Mouse (Mus musculus): Measurements from ENCODE around the gene Rfx4.

Rfx4 gene

GRCm38 (mm10) chr10:84811913-84812295 is 56.0 kb downstream of the Rfx4 start:
- DNase-seq (ENCODE audit: low spot score), result no peak

GRCm38 (mm10) chr10:84815676-84816436 is 60.0 kb downstream of the Rfx4 start:
- no peak for DNase-seq (ENCODE audit: low spot score)

- no peak for DNase-seq (ENCODE audit: low spot score)
Observed at GRCm38 (mm10) chr10:84817086-84817869, 61.4 kb downstream of the Rfx4 start.

GRCm38 (mm10) chr10:84819669-84820068 is 63.8 kb downstream of the Rfx4 start:
- DNase-seq (ENCODE audit: low spot score), result no peak

GRCm38 (mm10) chr10:84820230-84820629 is 64.4 kb downstream of the Rfx4 start:
- no peak for DNase-seq (ENCODE audit: low spot score)

- DNase-seq (ENCODE audit: low spot score), result peak; percentile 60
Observed at GRCm38 (mm10) chr10:84822741-84823151, 66.9 kb downstream of the Rfx4 start.

GRCm38 (mm10) chr10:84823621-84824020 is 67.8 kb downstream of the Rfx4 start:
- DNase-seq (ENCODE audit: low spot score), result no peak

GRCm38 (mm10) chr10:84829009-84829408 is 73.1 kb downstream of the Rfx4 start:
- DNase-seq (ENCODE audit: low spot score), result no peak

GRCm38 (mm10) chr10:84835596-84835995 is 79.7 kb downstream of the Rfx4 start:
- no peak for DNase-seq (ENCODE audit: low spot score)

GRCm38 (mm10) chr10:84836104-84836503 is 80.2 kb downstream of the Rfx4 start:
- peak; percentile 57 for DNase-seq (ENCODE audit: low spot score)

GRCm38 (mm10) chr10:84837355-84837754 is 81.5 kb downstream of the Rfx4 start:
- DNase-seq (ENCODE audit: low spot score), result no peak

GRCm38 (mm10) chr10:84838850-84839473 is 83.1 kb downstream of the Rfx4 start:
- DNase-seq (ENCODE audit: low spot score), result no peak

- no peak for DNase-seq (ENCODE audit: low spot score)
Observed at GRCm38 (mm10) chr10:84846638-84847037, 90.8 kb downstream of the Rfx4 start.

GRCm38 (mm10) chr10:84851981-84852979 is 96.4 kb downstream of the Rfx4 start:
- peak; percentile 40 for DNase-seq (ENCODE audit: low spot score)

GRCm38 (mm10) chr10:84854059-84854458 is 98.2 kb downstream of the Rfx4 start:
- no peak for DNase-seq (ENCODE audit: low spot score)

GRCm38 (mm10) chr10:84855466-84855865 is 99.6 kb downstream of the Rfx4 start:
- DNase-seq (ENCODE audit: low spot score), result no peak

GRCm38 (mm10) chr10:84858371-84858770 is 102.5 kb downstream of the Rfx4 start:
- no peak for DNase-seq (ENCODE audit: low spot score)

- peak; percentile 41 for DNase-seq (ENCODE audit: low spot score)
Observed at GRCm38 (mm10) chr10:84858806-84859496, 103.1 kb downstream of the Rfx4 start.

GRCm38 (mm10) chr10:84859556-84860380 is 103.9 kb downstream of the Rfx4 start:
- peak; percentile 41 for DNase-seq (ENCODE audit: low spot score)

GRCm38 (mm10) chr10:84863488-84863887 is 107.6 kb downstream of the Rfx4 start:
- DNase-seq (ENCODE audit: low spot score), result no peak

Data from retina, embryonic 14.5 days (tissue).